Mouse (Mus musculus) intestine, embryonic 14.5 days (tissue): Measurements from ENCODE around the gene Tmem145. TPM values are rescaled to one million over a fixed set of nuclear protein-coding genes. Genes with fewer than 3 reads are reported as not detected.
A peak's percentile ranks its signal among the peaks of the same experiment; 100 is the strongest.

Experiments used
- ATAC-seq: fragments of 200-750 bp; cut with Nextera tagmentation; replicated peaks from 2 replicates; pipeline ENCODE4 v1.8.0; 2017; ENCODE audit warnings: low read depth, moderate number of reproducible peaks, moderate TSS enrichment, moderate library complexity; ENCODE audit not compliant: low FRiP score, low TSS enrichment
- DNase-seq: peaks from one replicate; pipeline ENCODE4 v3.0.0-alpha.2; 2018; ENCODE audit warnings: low spot score
- H3K27ac ChIP-seq: fragments of 300-500 bp; sonication (generic); 2 replicates; pipeline ENCODE4 v1.5.1; 2014; ENCODE audit warnings: low read depth, mild to moderate bottlenecking, control low read depth
- H3K27me3 ChIP-seq: fragments of 300-500 bp; sonication (generic); replicated peaks from 2 replicates; pipeline ENCODE4 v1.6.1; 2014; ENCODE audit warnings: low read length, control low read depth; ENCODE audit not compliant: control insufficient read depth, insufficient read depth
- H3K36me3 ChIP-seq: fragments of 300-500 bp; sonication (generic); 2 replicates; pipeline ENCODE4 v1.6.1; 2014; ENCODE audit warnings: low read length, control low read depth; ENCODE audit not compliant: control insufficient read depth, insufficient read depth
- H3K4me1 ChIP-seq: fragments of 300-500 bp; sonication (generic); replicated peaks from 2 replicates; pipeline ENCODE4 v1.6.1; 2014; ENCODE audit warnings: low read length, control low read depth, mixed read lengths; ENCODE audit not compliant: control insufficient read depth, insufficient read depth
- H3K4me2 ChIP-seq: fragments of 300-500 bp; sonication (generic); 2 replicates; pipeline ENCODE4 v1.6.1; 2014; ENCODE audit warnings: low read length
- H3K4me3 ChIP-seq: fragments of 300-500 bp; sonication (generic); 2 replicates; pipeline ENCODE4 v1.5.1; 2014; ENCODE audit warnings: low read depth, low read length, control low read depth, mixed read lengths
- H3K9ac ChIP-seq: fragments of 300-500 bp; sonication (generic); 2 replicates; pipeline ENCODE4 v1.6.1; 2014; ENCODE audit warnings: mild to moderate bottlenecking, low read length
- H3K9me3 ChIP-seq: fragments of 300-500 bp; sonication (generic); 2 replicates; pipeline ENCODE4 v1.6.1; 2016; ENCODE audit warnings: low read length, control low read depth; ENCODE audit not compliant: control insufficient read depth
- WGBS: fragments of 180-500 bp; shearing (Covaris S2); extraction: QIAGEN DNeasy Blood & Tissue Kit; methylation state at CpG from one replicate; pipeline ENCODE4 v1.1.7; 2014; 5-methylcytosine and 5-hydroxymethylcytosine counted together
- polyA plus RNA-seq: library from polyadenylated mRNA; unstranded; fragments of >200 nt; fragmentation: Nextera tagmentation; extraction: Ambion mirVana; gene quantifications from 2 replicates; pipeline ENCODE4 v1.2.1, GENCODE M21; 2014

Tmem145 gene
- polyA plus RNA-seq, 1 experiment from 2014 or later = 1.6 TPM

- Histone ChIP-seq H3K36me3 (peaks cover 27% of the 10 kb centered on the region), H3K4me3 (peak overlapping the region; percentile 78), H3K27ac (peak overlapping the region; percentile 65), H3K9me3 (no peaks in the 10 kb centered on the region), H3K4me1 (peaks cover 19% of the 10 kb centered on the region), H3K9ac (peak overlapping the region; percentile 66), H3K4me2 (peak overlapping the region; percentile 85), H3K27me3 (no peaks in the 10 kb centered on the region)
- ATAC-seq (no peak), DNase-seq (no peak)
- WGBS = 2% methylated on average over 7 of the region's 7 CpGs
Measured at GRCm38 (mm10) chr7:25268588-25268987, 37.3 kb upstream of the Tmem145 start.

GRCm38 (mm10) chr7:25269029-25269428 lies 36.9 kb upstream of the Tmem145 start:
- H3K4me2 ChIP-seq = peak overlapping the region; percentile 85
- peak overlapping the region; percentile 78 for H3K4me3 ChIP-seq
- H3K9me3 ChIP-seq = no peaks in the 10 kb centered on the region
- H3K9ac ChIP-seq = peak overlapping the region; percentile 66
- 43% methylated on average over 4 of the region's 4 CpGs for WGBS
- H3K4me1 ChIP-seq = peaks cover 19% of the 10 kb centered on the region
- peaks cover 29% of the 10 kb centered on the region for H3K36me3 ChIP-seq
- H3K27me3 ChIP-seq = no peaks in the 10 kb centered on the region
- DNase-seq (no peak), ATAC-seq (no peak)
- H3K27ac ChIP-seq = 0 out of 2 replicates have a peak overlapping the region, but pooled peaks have one; percentile 27

- Histone ChIP-seq H3K4me1 (peaks cover 21% of the 10 kb centered on the region), H3K9ac (peak overlapping the region; percentile 66), H3K27ac (0 out of 2 replicates have a peak overlapping the region, but pooled peaks have one; percentile 27), H3K9me3 (no peaks in the 10 kb centered on the region), H3K27me3 (no peaks in the 10 kb centered on the region), H3K4me2 (peak overlapping the region; percentile 85), H3K36me3 (peaks cover 29% of the 10 kb centered on the region), H3K4me3 (0 out of 2 replicates have a peak overlapping the region, but pooled peaks have one; percentile 78)
- DNase-seq (no peak), ATAC-seq (no peak)
- 88% methylated on average over 8 of the region's 8 CpGs for WGBS
Measured at GRCm38 (mm10) chr7:25269545-25270271, 36.2 kb upstream of the Tmem145 start.

GRCm38 (mm10) chr7:25270652-25271633 lies 35.0 kb upstream of the Tmem145 start:
- DNase-seq (no peak), ATAC-seq (no peak)
- peaks cover 29% of the 10 kb centered on the region for H3K36me3 ChIP-seq
- peaks cover 22% of the 10 kb centered on the region for H3K4me1 ChIP-seq
- WGBS = 90% methylated on average over 35 of the region's 35 CpGs
- no peaks in the 10 kb centered on the region for H3K27me3 ChIP-seq
- H3K9ac ChIP-seq = no peak overlapping the region
- no peak overlapping the region for H3K4me2 ChIP-seq
- no peak overlapping the region for H3K4me3 ChIP-seq
- H3K27ac ChIP-seq = no peak overlapping the region
- H3K9me3 ChIP-seq = no peaks in the 10 kb centered on the region

GRCm38 (mm10) chr7:25271651-25272444 lies 34.1 kb upstream of the Tmem145 start:
- H3K4me3 ChIP-seq = no peak overlapping the region
- H3K27ac ChIP-seq = no peak overlapping the region
- H3K4me2 ChIP-seq = no peak overlapping the region
- H3K27me3 ChIP-seq = no peaks in the 10 kb centered on the region
- DNase-seq (no peak), ATAC-seq (no peak)
- no peak overlapping the region for H3K9ac ChIP-seq
- 87% methylated on average over 30 of the region's 30 CpGs for WGBS
- peaks cover 19% of the 10 kb centered on the region for H3K4me1 ChIP-seq
- H3K36me3 ChIP-seq = peaks cover 29% of the 10 kb centered on the region
- no peaks in the 10 kb centered on the region for H3K9me3 ChIP-seq

- Histone ChIP-seq H3K27me3 (no peaks in the 10 kb centered on the region), H3K36me3 (peaks cover 29% of the 10 kb centered on the region), H3K4me2 (no peak overlapping the region), H3K9ac (no peak overlapping the region), H3K9me3 (no peaks in the 10 kb centered on the region), H3K27ac (no peak overlapping the region), H3K4me1 (peaks cover 21% of the 10 kb centered on the region), H3K4me3 (no peak overlapping the region)
- ATAC-seq = no peak
- DNase-seq = no peak
- WGBS = 85% methylated on average over 38 of the region's 38 CpGs
Measured at GRCm38 (mm10) chr7:25272445-25273258, 33.3 kb upstream of the Tmem145 start.

- H3K27me3 ChIP-seq = no peaks in the 10 kb centered on the region
- ATAC-seq (no peak), DNase-seq (no peak)
- H3K36me3 ChIP-seq = peaks cover 29% of the 10 kb centered on the region
- no peaks in the 10 kb centered on the region for H3K9me3 ChIP-seq
- no peak overlapping the region for H3K4me3 ChIP-seq
- H3K27ac ChIP-seq = no peak overlapping the region
- no peak overlapping the region for H3K4me2 ChIP-seq
- 87% methylated on average over 22 of the region's 22 CpGs for WGBS
- peaks cover 25% of the 10 kb centered on the region for H3K4me1 ChIP-seq
- H3K9ac ChIP-seq = no peak overlapping the region
Measured at GRCm38 (mm10) chr7:25273259-25274241, 32.4 kb upstream of the Tmem145 start.
